Mouse (Mus musculus) small intestine, adult 2 months (tissue): ENCODE measurements around the gene Kirrel3.

Source experiments
- CTCF ChIP-seq: fragments of 200-500 bp; IDR thresholded peaks from 2 replicates; pipeline ENCODE4 v1.5.1; 2012; ENCODE audit warnings: low read depth, mild to moderate bottlenecking, control low read depth, inconsistent platforms, low read length, moderate library complexity, mixed read lengths; ENCODE audit not compliant: insufficient replicate concordance, insufficient read length; ENCODE audit errors: extremely low read depth
- POLR2A ChIP-seq: fragments of 200-500 bp; IDR thresholded peaks from 2 replicates; pipeline ENCODE4 v1.6.1; 2012; ENCODE audit warnings: low read depth, mild to moderate bottlenecking, control low read depth, inconsistent platforms, low read length, moderate library complexity

GRCm38 (mm10) chr9:35059881-35060280 is 574.2 kb downstream of the Kirrel3 start:
- no peak for TF ChIP-seq POLR2A
- no peak for TF ChIP-seq CTCF
